Mouse (Mus musculus): Measurements from ENCODE around the gene Atg101. TPM values are rescaled to one million over a fixed set of nuclear protein-coding genes. Genes with fewer than 3 reads are reported as not detected.

Atg101 gene
- polyA plus RNA-seq, 1 experiment = 61.3 TPM

DNA sequence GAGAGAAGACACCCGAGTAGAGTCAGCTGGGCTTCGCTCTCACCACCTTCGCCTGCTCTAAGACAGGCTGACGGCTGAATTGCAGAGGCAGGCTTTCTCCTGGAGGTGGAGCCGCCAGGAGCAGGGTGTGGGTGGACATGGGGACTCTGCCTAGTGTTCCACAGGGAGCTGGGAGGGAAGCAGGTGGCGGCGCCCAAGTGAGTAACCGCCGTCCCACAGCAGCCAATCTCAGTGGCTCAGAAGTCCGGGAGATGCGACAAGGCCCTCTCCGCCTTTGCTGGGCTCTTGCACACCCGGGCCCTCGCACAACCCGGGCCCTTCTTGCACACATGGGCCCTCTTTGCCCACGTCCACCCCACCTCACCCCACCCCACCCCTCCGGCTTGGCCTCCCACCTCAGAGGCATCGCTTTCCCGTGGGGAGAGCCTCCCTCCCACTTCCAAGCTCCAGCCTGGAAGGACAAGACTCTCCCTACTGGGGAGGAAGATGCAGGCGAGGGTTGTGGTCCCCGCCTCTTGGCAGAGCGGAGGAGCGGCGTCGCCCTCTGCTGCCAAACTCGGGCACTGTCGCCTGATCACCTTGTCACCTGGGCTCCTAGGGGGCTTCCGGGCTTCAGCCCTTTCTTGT lies 45.1 kb upstream of the Atg101 start:
- H3K27me3 ChIP-seq (ENCODE audit: control insufficient read depth, insufficient read depth, insufficient read length) = no peaks in the 10 kb centered on the region
- H3K79me2 ChIP-seq (ENCODE audit: control insufficient read depth, insufficient read depth) = no peaks in the 10 kb centered on the region
- no peak overlapping the region for H3K4me3 ChIP-seq (ENCODE audit: insufficient read depth, poor library complexity, severe bottlenecking)
- no peaks in the 10 kb centered on the region for H3K36me3 ChIP-seq (ENCODE audit: control insufficient read depth, insufficient read depth)
- TF ChIP-seq CTCF (IDR thresholded peaks at IDR 0.05; ENCODE audit: control insufficient read depth, insufficient read depth, insufficient read length) = peak; percentile 91
- no peak for TF ChIP-seq MAX (IDR thresholded peaks at IDR 0.05)
- peak overlapping the region; percentile 10 for H3ac ChIP-seq (ENCODE audit: control insufficient read depth, insufficient read length, low read depth)
- no peaks in the 10 kb centered on the region for H3K79me3 ChIP-seq (ENCODE audit: low read depth)

GRCm38 (mm10) chr15:101239821-101240220 lies 44.3 kb upstream of the Atg101 start:
- Histone ChIP-seq H3K27me3 (ENCODE audit: control insufficient read depth, insufficient read depth, insufficient read length) (no peaks in the 10 kb centered on the region), H3K4me3 (ENCODE audit: insufficient read depth, poor library complexity, severe bottlenecking) (no peak overlapping the region), H3K79me2 (ENCODE audit: control insufficient read depth, insufficient read depth) (no peaks in the 10 kb centered on the region), H3K79me3 (ENCODE audit: low read depth) (no peaks in the 10 kb centered on the region), H3K36me3 (ENCODE audit: control insufficient read depth, insufficient read depth) (no peaks in the 10 kb centered on the region), H3ac (ENCODE audit: control insufficient read depth, insufficient read length, low read depth) (peak overlapping the region; percentile 2)
- TF ChIP-seq CEBPB (IDR thresholded peaks at IDR 0.05; ENCODE audit: low read depth) (no peak), MAX (IDR thresholded peaks at IDR 0.05) (no peak), FOSL1 (IDR thresholded peaks at IDR 0.05; ENCODE audit: insufficient read depth, low read length, poor library complexity, severe bottlenecking) (no peak), CTCF (IDR thresholded peaks at IDR 0.05; ENCODE audit: control insufficient read depth, insufficient read depth, insufficient read length) (no peak), MYOG (IDR thresholded peaks at IDR 0.05; ENCODE audit: control insufficient read depth, extremely low read depth, insufficient read length) (no peak), USF1 (IDR thresholded peaks at IDR 0.05; ENCODE audit: low read depth) (no peak), MYOD1 (IDR thresholded peaks at IDR 0.05; ENCODE audit: control insufficient read depth, insufficient read length, low read depth) (no peak)

- Histone ChIP-seq H3K79me3 (ENCODE audit: low read depth) (no peaks in the 10 kb centered on the region), H3K36me3 (ENCODE audit: control insufficient read depth, insufficient read depth) (no peaks in the 10 kb centered on the region), H3ac (ENCODE audit: control insufficient read depth, insufficient read length, low read depth) (peak overlapping the region; percentile 62), H3K27me3 (ENCODE audit: control insufficient read depth, insufficient read depth, insufficient read length) (no peaks in the 10 kb centered on the region), H3K4me3 (ENCODE audit: insufficient read depth, poor library complexity, severe bottlenecking) (no peak overlapping the region), H3K79me2 (ENCODE audit: control insufficient read depth, insufficient read depth) (no peaks in the 10 kb centered on the region)
- TF ChIP-seq USF1 (IDR thresholded peaks at IDR 0.05; ENCODE audit: low read depth) = no peak
- TF ChIP-seq CEBPB (IDR thresholded peaks at IDR 0.05; ENCODE audit: low read depth) = no peak
- TF ChIP-seq FOSL1 (IDR thresholded peaks at IDR 0.05; ENCODE audit: insufficient read depth, low read length, poor library complexity, severe bottlenecking) = no peak
- no peak for TF ChIP-seq MYOG (IDR thresholded peaks at IDR 0.05; ENCODE audit: control insufficient read depth, extremely low read depth, insufficient read length)
- TF ChIP-seq CTCF (IDR thresholded peaks at IDR 0.05; ENCODE audit: control insufficient read depth, insufficient read depth, insufficient read length) = peak; percentile 53
- TF ChIP-seq MYOD1 (IDR thresholded peaks at IDR 0.05; ENCODE audit: control insufficient read depth, insufficient read length, low read depth) = no peak
- no peak for TF ChIP-seq MAX (IDR thresholded peaks at IDR 0.05)
Observed at GRCm38 (mm10) chr15:101240799-101241204, 43.3 kb upstream of the Atg101 start.

GRCm38 (mm10) chr15:101241236-101241635 lies 42.8 kb upstream of the Atg101 start:
- Histone ChIP-seq H3K36me3 (ENCODE audit: control insufficient read depth, insufficient read depth) (no peaks in the 10 kb centered on the region), H3K4me3 (ENCODE audit: insufficient read depth, poor library complexity, severe bottlenecking) (no peak overlapping the region), H3ac (ENCODE audit: control insufficient read depth, insufficient read length, low read depth) (peak overlapping the region; percentile 62), H3K79me3 (ENCODE audit: low read depth) (no peaks in the 10 kb centered on the region), H3K79me2 (ENCODE audit: control insufficient read depth, insufficient read depth) (no peaks in the 10 kb centered on the region), H3K27me3 (ENCODE audit: control insufficient read depth, insufficient read depth, insufficient read length) (no peaks in the 10 kb centered on the region)
- TF ChIP-seq USF1 (IDR thresholded peaks at IDR 0.05; ENCODE audit: low read depth) = no peak
- TF ChIP-seq CTCF (IDR thresholded peaks at IDR 0.05; ENCODE audit: control insufficient read depth, insufficient read depth, insufficient read length) = no peak

DNA sequence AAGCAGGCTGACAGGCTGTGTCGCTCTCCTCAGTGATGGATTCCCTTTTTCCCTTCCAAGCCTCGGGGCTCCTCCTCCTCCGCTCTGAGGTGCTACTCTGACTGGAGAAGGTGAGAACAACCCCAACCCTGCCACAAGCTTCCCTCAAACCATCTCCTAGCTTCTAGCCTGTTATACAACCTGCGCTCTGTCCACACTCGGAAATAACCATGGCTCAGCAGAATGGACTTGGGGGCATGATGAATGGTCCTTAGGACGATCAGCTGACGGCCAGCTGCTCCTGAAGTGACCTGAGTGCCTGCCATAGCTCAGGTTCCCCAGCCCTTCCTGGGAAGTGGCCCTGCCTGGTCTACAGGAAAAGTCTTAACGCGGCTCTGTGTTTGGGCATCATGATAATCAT lies 42.2 kb upstream of the Atg101 start:
- Histone ChIP-seq H3K79me2 (ENCODE audit: control insufficient read depth, insufficient read depth) (no peaks in the 10 kb centered on the region), H3K79me3 (ENCODE audit: low read depth) (no peaks in the 10 kb centered on the region), H3K27me3 (ENCODE audit: control insufficient read depth, insufficient read depth, insufficient read length) (no peaks in the 10 kb centered on the region), H3K4me3 (ENCODE audit: insufficient read depth, poor library complexity, severe bottlenecking) (no peak overlapping the region), H3ac (ENCODE audit: control insufficient read depth, insufficient read length, low read depth) (no peak overlapping the region), H3K36me3 (ENCODE audit: control insufficient read depth, insufficient read depth) (no peaks in the 10 kb centered on the region)
- TF ChIP-seq CEBPB (IDR thresholded peaks at IDR 0.05; ENCODE audit: low read depth) (no peak), MYOG (IDR thresholded peaks at IDR 0.05; ENCODE audit: control insufficient read depth, extremely low read depth, insufficient read length) (no peak), FOSL1 (IDR thresholded peaks at IDR 0.05; ENCODE audit: insufficient read depth, low read length, poor library complexity, severe bottlenecking) (no peak), MAX (IDR thresholded peaks at IDR 0.05) (no peak), USF1 (IDR thresholded peaks at IDR 0.05; ENCODE audit: low read depth) (no peak), MYOD1 (IDR thresholded peaks at IDR 0.05; ENCODE audit: control insufficient read depth, insufficient read length, low read depth) (no peak), CTCF (IDR thresholded peaks at IDR 0.05; ENCODE audit: control insufficient read depth, insufficient read depth, insufficient read length) (no peak)

DNA sequence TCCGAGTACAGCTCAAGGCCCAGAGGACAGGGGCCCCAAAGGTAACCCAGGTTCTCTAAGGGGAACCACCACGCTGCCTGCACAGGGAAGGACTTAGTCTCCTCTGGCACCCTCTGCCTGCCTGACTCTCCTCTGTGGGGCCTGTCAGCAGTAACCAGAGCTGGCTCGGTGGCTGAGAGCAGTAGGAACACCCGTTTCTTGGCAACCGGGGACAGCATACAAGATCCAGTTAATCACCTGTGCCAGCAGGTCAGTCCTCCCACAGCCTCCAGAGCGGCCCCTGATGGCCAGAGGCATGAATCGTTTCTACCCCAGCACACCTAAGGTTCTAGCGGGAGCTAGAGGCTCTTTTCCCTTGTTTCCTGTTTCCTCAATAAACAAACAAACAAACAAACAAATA lies 41.4 kb upstream of the Atg101 start:
- no peak overlapping the region for H3ac ChIP-seq (ENCODE audit: control insufficient read depth, insufficient read length, low read depth)
- H3K36me3 ChIP-seq (ENCODE audit: control insufficient read depth, insufficient read depth) = no peaks in the 10 kb centered on the region
- no peaks in the 10 kb centered on the region for H3K27me3 ChIP-seq (ENCODE audit: control insufficient read depth, insufficient read depth, insufficient read length)
- TF ChIP-seq MYOG (IDR thresholded peaks at IDR 0.05; ENCODE audit: control insufficient read depth, extremely low read depth, insufficient read length) = no peak
- TF ChIP-seq MAX (IDR thresholded peaks at IDR 0.05) = no peak
- TF ChIP-seq USF1 (IDR thresholded peaks at IDR 0.05; ENCODE audit: low read depth) = no peak
- TF ChIP-seq MYOD1 (IDR thresholded peaks at IDR 0.05; ENCODE audit: control insufficient read depth, insufficient read length, low read depth) = no peak
- no peak for TF ChIP-seq CEBPB (IDR thresholded peaks at IDR 0.05; ENCODE audit: low read depth)
- no peak for TF ChIP-seq CTCF (IDR thresholded peaks at IDR 0.05; ENCODE audit: control insufficient read depth, insufficient read depth, insufficient read length)
- TF ChIP-seq FOSL1 (IDR thresholded peaks at IDR 0.05; ENCODE audit: insufficient read depth, low read length, poor library complexity, severe bottlenecking) = no peak
- no peak overlapping the region for H3K4me3 ChIP-seq (ENCODE audit: insufficient read depth, poor library complexity, severe bottlenecking)
- no peaks in the 10 kb centered on the region for H3K79me2 ChIP-seq (ENCODE audit: control insufficient read depth, insufficient read depth)
- H3K79me3 ChIP-seq (ENCODE audit: low read depth) = no peaks in the 10 kb centered on the region
